ENCODE assay signal across 19 mouse cellular contexts in genomic region chr13:113755779-113756178, GRCm38 (mm10). TPM values are rescaled to one million over a fixed set of nuclear protein-coding genes. Genes with fewer than 3 reads are reported as not detected.
DNase-seq lines count a peak whose midpoint lies in the region; ATAC-seq and TF ChIP-seq lines count a peak whose summit lies in the region.
"Had no signal": no experiment of that assay in that cellular context is flagged by ENCODE, and none has a peak within 500 bp of the region (broad histone marks: within the 10 kb centered on the region; RNA-seq: fewer than 3 reads in every experiment).

No protein-coding gene starts in this region.

- H3K4me1 ChIP-seq in kidney, embryonic 16.5 days (ENCODE audit: insufficient read depth, low read length), result peaks cover 6% of the 10 kb centered on the region; the same call in 1 of the 2 replicates
- no peaks in the 10 kb centered on the region for H3K4me1 ChIP-seq in ES-Bruce4 (ENCODE audit: control insufficient read depth, insufficient read depth, low read length)
- H3K4me1 ChIP-seq: heart, embryonic 13.5 days; limb, embryonic 15.5 days had no signal

- ATAC-seq in kidney, embryonic 16.5 days (ENCODE audit: low FRiP score, low TSS enrichment), result no peak
- ATAC-seq in megakaryocyte progenitor cell, adult 5-6 weeks (replicated peaks; ENCODE audit: poor library complexity), result peak; percentile 64
- ATAC-seq: forebrain, embryonic 15.5 days; hindbrain, postnatal 0 days had no signal

- 51% methylated on average over 6 of the region's 6 CpGs for WGBS in kidney, embryonic 16.5 days

- no peak for DNase-seq in kidney, adult 9 months
- DNase-seq in brain, embryonic 14.5 days (ENCODE audit: low read depth), result peak; percentile 26
- DNase-seq in spleen, adult 12 weeks (ENCODE audit: low spot score), result no peak
- DNase-seq in embryo, embryonic 9.5 days (ENCODE audit: extremely low spot score), result no peak
- DNase-seq: adrenal gland, adult 2 months; cerebellum, adult 11-12 months; cerebellum, postnatal 36 days; heart, postnatal 36 days; right cerebral cortex, postnatal 14 days; thymus, adult 2 months had no signal

- H3K9me3 ChIP-seq in kidney, embryonic 16.5 days (ENCODE audit: low read length), result no peaks in the 10 kb centered on the region
- H3K9me3 ChIP-seq in ES-Bruce4 (replicated peaks; ENCODE audit: control insufficient read depth, insufficient read depth, low read length, poor library complexity, severe bottlenecking), result no peaks in the 10 kb centered on the region
- H3K9me3 ChIP-seq: forebrain, embryonic 15.5 days; heart, embryonic 13.5 days; limb, embryonic 15.5 days; midbrain, embryonic 12.5 days had no signal

- peak; percentile 62; the same call in 1 of the 2 replicates for TF ChIP-seq EP300 in ES-Bruce4 (IDR thresholded peaks at IDR 0.05; ENCODE audit: insufficient read depth, low read depth, low read length)

- H3K4me3 ChIP-seq in kidney, embryonic 16.5 days (ENCODE audit: low read length), result no peak overlapping the region
- H3K4me3 ChIP-seq in ES-Bruce4 (ENCODE audit: low read depth, low read length), result no peak overlapping the region
- H3K4me3 ChIP-seq: erythroblast, embryonic 14.5 days; forebrain, embryonic 15.5 days; heart, embryonic 13.5 days; limb, embryonic 15.5 days; midbrain, embryonic 12.5 days had no signal

- H3K4me2 ChIP-seq in kidney, embryonic 16.5 days (replicated peaks; ENCODE audit: low read depth, low read length), result no peak overlapping the region
- H3K4me2 ChIP-seq: forebrain, embryonic 15.5 days; heart, embryonic 13.5 days; limb, embryonic 15.5 days; midbrain, embryonic 12.5 days had no signal

- no peak overlapping the region for H3K9ac ChIP-seq in kidney, embryonic 16.5 days (replicated peaks; ENCODE audit: low read length)
- H3K9ac ChIP-seq in ES-Bruce4 (ENCODE audit: low read depth, poor library complexity, severe bottlenecking), result no peak overlapping the region
- H3K9ac ChIP-seq: forebrain, embryonic 15.5 days; heart, embryonic 13.5 days; limb, embryonic 15.5 days; midbrain, embryonic 12.5 days had no signal

- TF ChIP-seq POLR2A in ES-Bruce4 (IDR thresholded peaks at IDR 0.05; ENCODE audit: insufficient read depth, low read length), result no peak
- TF ChIP-seq POLR2A in brain, embryonic 14.5 days (IDR thresholded peaks at IDR 0.05; ENCODE audit: borderline replicate concordance, extremely low read depth, insufficient read depth, insufficient read length, poor library complexity, severe bottlenecking), result no peak

- TF ChIP-seq CTCF in ES-Bruce4 (IDR thresholded peaks at IDR 0.05; ENCODE audit: low read depth, low read length), result no peak
- TF ChIP-seq CTCF in brain, embryonic 14.5 days (IDR thresholded peaks at IDR 0.05; ENCODE audit: borderline replicate concordance, extremely low read depth, insufficient read depth, insufficient read length), result no peak

- no peaks in the 10 kb centered on the region for H3K27me3 ChIP-seq in kidney, embryonic 16.5 days (ENCODE audit: insufficient read depth, low read length)
- no peaks in the 10 kb centered on the region; the same call in 1 of the 2 replicates for H3K27me3 ChIP-seq in ES-Bruce4 (ENCODE audit: control insufficient read depth, insufficient read depth, low read length, poor library complexity, severe bottlenecking)
- H3K27me3 ChIP-seq: forebrain, embryonic 15.5 days; heart, embryonic 13.5 days; limb, embryonic 15.5 days; midbrain, embryonic 12.5 days had no signal

- no peaks in the 10 kb centered on the region for H3K36me3 ChIP-seq in kidney, embryonic 16.5 days (ENCODE audit: insufficient read depth, low read length)
- H3K36me3 ChIP-seq in ES-Bruce4 (ENCODE audit: control insufficient read depth, insufficient read depth, low read length, poor library complexity, severe bottlenecking), result no peaks in the 10 kb centered on the region
- H3K36me3 ChIP-seq: forebrain, embryonic 15.5 days; heart, embryonic 13.5 days; limb, embryonic 15.5 days; midbrain, embryonic 12.5 days had no signal

- H3K27ac ChIP-seq in kidney, embryonic 16.5 days (ENCODE audit: low read length), result peak overlapping the region; percentile 43; the same call in 1 of the 2 replicates
- H3K27ac ChIP-seq in ES-Bruce4 (ENCODE audit: insufficient read depth, low read length), result no peak overlapping the region; the same call in 1 of the 2 replicates
- H3K27ac ChIP-seq: forebrain, embryonic 15.5 days; heart, embryonic 13.5 days; hindbrain, postnatal 0 days; limb, embryonic 15.5 days; midbrain, embryonic 12.5 days had no signal

RNA-seq across cellular contexts. Expression of gene Arl15, which starts 38.5 kb away (rescaled TPM):
- polyA plus RNA-seq in kidney, embryonic 16.5 days (2015; fragmentation: Nextera tagmentation; extraction: Ambion mirVana), result 12.5 and 15.7 TPM in 2 replicates
- 53.3 and 57.0 TPM in 2 replicates for polyA plus RNA-seq in ES-Bruce4 (2011; ENCODE audit: insufficient read depth, insufficient read length, low read depth, missing spikeins)
- 12.4 and 23.8 TPM in 2 replicates for polyA plus RNA-seq in brain, embryonic 14.5 days (2012; rRNA removed)
- total RNA-seq in megakaryocyte progenitor cell, adult 5-6 weeks (2015), result 17.5 and 22.3 TPM in 2 replicates
- total RNA-seq in megakaryocyte progenitor cell, adult 5-6 weeks (2017), result 14.9 and 17.4 TPM in 2 replicates
- polyA plus RNA-seq: erythroblast, embryonic 14.5 days had no signal
